Mouse (Mus musculus) natural killer cell, adult 2 months (primary cell): ENCODE results near the gene Tmeff2.

Experiments used
- DNase-seq, 2 experiments: peaks; one replicate each; pipeline ENCODE4 v3.0.0; 2022; ENCODE audit warnings: low spot score in 2 of 2

The Tmeff2 gene

DNA sequence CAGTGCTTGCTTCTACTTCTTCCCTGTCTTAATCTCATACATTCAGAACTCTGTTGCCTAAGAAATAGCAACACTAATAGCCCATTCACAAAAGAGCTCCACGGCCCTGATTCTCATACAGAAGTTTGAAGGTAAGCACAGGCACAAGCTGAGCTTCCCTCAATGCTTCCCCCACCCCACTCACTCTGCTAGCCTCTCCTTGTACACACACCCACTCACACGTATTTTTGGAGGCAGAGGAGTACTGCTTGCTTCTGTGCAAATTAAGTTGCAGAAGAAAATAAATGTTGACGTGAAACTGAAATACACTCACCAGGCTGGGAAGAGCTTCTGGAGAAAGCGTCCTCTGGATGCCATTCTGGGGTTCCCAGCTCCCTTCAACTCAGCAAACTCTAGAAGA is 80.1 kb downstream of the Tmeff2 start:
- DNase-seq: no peak

DNA sequence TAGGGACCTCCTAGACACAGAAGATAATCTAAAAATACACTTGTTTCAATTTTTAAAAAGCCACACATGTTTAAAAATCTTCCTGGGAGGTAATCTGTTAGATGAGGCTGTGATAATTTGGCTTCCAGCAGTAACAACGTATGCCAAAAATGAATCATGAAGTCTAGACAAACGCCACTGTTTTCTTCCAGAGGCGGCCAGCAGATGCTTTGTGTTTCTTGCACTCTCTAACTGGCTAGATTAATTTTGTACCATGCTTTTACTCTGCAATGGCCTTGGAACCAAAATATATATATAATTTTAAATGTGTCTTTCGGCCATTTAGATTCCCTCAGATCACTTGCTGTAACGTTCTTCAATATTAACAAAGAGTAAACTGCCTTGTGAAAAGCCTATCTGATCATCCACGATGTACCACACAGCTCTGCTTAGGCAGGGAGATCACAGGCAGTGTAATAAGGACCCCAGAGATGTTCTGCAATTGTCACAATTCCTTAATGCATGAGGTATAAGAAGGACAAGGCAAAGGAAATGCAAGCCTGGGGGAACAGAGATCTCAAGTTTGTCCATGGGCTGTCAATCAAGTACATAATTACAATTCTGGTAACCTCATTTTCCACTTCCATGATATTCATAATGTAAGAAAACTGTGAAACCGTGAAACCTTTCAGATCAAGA is 80.8 kb downstream of the Tmeff2 start:
- DNase-seq: no peak

DNA sequence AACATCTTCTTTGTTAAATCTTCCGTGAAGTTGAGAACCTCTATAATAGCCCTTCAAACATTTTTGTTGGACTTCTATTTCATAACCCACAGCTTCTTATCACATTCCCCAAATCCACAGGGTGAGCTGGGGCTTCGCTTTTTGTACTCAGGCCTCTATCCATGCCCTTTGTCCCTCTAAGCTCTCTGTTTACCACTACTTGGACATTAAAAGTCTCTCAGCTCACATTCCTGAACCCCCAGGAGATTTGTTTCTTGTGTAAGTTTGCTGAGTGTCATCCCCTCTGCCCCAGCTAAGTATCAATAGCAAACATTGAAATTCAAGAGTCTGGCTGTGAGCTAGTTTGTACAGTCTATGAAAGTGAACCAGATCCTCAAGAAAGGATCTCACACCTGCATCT is 90.2 kb downstream of the Tmeff2 start:
- no peak for DNase-seq

DNA sequence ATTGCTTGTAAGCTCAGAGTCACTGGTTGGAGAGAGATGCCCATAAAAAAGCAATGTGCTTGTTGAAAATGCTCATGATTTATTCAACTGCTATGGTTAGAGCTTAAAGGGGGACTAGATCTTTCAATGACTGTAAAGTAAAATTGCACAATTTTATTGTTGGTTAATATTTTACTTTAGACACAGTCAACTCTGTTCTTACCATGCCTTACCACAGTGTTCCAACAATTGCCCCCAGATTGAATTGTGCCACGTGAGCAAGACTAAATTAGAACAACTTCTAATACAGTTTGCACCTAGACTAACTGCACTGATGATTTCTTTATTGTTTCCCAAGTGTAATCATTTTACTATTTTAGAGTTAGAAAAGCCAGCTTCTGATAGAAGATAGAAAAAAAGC is 94.1 kb downstream of the Tmeff2 start:
- no peak for DNase-seq

DNA sequence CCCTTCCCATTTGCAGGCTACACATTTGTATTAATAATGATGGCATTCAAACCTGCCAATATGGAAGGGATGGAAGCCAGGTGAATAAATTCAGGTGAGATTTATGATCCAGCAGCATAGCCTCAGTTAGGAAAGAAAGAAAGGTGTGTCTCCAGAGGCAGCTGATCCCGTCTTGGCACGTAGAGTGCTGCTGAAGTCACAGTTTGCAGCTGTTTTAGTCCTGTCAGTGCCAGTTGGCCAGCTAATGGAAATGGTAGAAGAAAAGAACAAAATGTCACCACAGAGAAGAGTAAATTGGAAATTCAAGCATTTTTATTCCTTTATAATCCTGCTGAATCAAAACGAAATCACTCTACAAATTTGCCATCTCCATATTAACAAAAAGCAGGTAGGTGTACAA is 99.3 kb downstream of the Tmeff2 start:
- no peak for DNase-seq

DNA sequence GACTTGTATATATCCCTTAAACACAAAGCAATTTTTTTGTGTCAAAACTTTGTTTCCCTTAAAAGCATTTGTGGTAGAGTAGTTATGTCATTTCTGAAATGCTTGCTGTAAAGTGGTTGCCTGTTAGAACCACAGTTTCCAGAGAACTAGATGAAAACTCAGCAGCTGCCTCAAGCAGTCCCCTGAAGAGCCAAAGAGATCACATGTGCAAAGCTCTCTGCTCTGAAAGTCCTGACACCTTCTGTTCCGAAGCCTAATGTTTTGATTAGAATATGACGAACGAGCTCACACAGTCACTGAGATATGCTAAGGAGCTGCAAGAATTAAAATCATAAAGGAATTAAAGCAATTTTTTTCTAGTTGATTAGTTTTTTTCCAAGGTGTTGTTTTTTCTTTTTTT is 107.9 kb downstream of the Tmeff2 start:
- no peak for DNase-seq

DNA sequence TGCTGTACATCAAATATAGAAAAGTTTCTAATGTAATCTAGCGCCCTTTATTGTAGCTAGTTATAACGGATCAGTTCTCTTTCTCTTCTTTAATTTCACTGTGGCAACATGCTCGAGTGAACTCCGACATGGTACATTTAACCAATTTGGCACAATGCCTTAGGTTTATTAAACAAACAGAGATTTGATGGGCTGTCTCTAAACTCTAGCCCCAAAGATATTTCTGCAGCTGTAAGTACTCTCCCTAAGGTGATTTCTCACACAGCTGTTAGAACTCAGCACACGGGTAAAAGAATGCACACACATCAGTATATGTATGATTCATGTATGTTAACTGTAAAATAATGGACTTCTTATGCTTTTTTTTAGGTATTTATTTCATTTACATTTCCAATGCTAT is 139.8 kb downstream of the Tmeff2 start:
- no peak for DNase-seq

DNA sequence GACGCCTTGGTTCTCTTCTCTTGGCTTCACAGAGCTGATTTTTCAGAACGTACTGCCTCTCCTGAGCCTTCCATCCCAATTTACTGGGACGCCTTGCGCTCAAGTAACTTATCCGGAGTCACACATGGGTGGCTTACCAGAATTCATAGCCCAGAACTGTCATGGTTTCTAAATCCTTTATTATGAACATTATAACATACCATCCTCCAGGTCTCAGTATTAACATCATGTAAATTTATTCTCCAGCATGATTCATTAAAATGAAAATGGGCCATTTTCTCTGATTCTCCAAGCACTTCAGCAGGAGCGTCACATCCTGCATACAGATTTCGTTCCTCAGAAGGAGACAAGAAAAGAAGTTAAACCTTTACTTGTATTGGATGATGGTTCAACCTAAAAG is 144.4 kb downstream of the Tmeff2 start:
- no peak for DNase-seq

DNA sequence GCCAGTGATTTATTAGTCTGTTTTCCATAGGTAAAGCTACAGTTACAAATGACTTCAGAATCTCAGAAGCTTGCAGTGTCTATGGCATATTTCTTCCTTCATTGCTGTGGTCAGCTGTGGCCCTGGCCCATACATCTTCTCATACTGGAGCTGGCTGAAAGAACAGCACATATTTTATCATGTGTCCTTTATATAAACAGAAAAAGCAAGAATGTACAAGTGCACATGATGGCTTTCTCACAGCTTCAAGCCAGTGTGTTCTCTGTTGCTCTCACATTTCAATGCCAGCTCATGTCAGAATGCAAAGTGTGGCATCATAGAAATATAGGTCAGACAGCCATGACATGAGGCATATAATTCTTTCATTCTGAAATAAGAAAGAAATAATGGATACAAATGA is 164.1 kb downstream of the Tmeff2 start:
- no peak for DNase-seq

DNA sequence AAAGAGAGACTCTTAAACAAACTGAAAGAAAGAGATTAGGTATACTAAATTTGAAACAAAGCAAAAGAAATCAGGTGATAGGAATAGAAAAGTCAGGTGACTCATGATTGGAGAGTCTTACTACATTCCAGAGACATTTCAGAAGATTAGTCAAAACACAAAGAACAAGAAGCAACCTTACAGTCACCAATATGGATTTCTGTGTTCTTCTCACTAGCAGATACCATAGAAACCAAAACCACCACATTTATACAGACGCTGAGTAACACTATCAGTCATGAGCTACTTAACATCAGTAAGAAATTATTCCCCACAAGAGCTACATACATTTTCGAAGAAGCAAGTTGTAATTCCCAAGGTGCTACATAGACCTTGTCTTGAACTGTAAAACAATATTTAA is 165.2 kb downstream of the Tmeff2 start:
- DNase-seq: no peak

DNA sequence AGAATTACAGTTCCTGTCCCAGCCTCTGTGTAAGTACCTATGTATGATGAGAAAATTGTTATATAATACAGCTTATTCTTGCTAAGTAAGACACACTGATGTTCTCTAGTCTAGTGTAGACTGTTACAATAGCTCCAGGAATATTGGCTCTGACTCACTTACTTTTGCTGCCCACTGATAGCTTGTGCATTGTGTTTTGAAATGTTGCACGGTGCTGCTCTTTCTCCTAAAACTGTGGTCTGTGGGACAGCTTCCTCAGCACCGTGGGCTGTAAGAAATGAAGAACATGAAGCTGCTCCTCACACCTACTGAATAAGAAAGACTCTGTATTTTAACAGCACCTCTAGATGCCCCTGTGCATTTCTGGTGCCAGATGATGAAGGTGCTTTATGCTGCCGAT is 168.4 kb downstream of the Tmeff2 start:
- no peak for DNase-seq

DNA sequence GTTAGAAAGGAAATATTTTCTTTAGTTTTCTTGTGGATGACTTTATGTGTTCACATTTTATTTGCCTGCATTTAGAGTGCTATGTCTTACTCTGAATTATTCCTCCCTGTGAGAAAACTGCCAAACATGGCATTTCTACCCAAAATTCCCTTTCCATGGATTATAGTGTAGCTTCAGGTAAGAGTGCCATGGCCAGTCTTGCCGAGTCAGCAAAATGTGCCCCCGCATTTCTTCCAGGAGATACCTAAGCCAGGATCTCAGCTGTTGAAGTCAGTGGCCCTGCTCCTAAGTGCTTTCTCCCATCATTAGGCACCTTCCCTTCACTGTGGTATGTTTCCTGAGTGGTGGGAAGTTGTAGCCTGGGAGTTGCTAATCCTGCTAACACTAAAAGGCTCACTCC is 168.8 kb downstream of the Tmeff2 start:
- DNase-seq: no peak

DNA sequence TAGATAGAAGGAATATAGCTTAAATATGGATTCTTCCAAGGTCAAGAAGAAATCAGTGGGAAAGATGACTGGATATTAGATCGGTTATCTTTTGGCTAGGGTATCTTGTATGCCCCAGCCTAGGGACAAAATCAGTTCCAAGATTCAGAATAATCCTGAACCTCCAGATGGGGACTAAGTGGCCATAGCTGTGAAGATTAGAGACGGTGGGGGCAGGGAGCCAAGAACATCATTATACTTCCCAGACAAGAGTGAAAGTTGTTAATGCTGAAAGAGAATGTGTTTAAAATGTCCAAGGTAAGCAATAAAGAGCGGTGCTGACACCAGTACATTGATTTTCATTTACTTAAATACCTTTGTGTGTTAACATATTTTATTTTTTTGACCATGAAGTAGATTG is 173.6 kb downstream of the Tmeff2 start:
- DNase-seq: no peak

DNA sequence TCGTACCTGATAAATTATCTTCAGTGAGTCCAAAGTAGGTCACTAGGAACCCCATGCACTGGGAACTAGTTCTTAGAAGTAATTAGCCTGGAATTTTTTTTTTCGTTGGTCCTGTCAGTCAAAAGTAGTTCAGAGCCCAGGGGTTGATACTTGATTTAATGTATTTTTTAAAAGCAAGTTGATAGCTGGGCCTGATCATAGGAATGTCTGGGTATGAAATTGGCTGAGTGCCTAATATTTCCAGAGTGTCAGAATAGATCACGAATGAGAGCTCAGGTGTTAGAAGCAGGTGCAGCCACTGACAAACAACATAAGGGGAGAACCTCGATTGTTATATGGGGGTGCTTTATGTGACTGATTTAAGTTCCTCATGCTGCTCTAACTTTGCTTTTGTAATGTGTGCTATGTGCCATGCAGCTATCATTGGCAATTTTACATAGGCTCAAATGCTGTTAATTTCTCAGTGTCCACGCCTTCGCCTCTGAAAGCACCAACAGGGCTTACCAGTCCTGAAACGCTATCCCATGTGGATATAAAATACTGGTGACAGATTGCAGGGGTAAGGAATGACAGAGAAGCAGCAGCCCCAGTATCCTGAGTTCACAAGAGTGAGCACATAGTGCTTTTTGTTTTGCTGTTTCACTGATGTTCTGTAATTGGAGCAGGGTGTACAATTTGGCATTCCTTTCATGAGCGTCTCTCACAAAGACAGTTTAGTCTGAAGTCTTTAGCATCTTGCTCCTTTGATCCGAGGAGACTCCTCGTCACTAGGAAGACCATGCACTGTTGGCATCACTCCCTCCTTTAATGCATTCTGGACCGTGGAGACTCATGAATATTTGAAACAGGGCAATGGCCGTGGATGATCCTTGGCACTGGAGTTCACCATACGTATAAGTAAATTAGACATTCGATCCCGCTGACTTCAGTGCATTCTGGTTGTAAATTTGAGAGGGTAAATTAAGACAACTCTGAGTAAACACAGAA is 175.6 kb downstream of the Tmeff2 start:
- DNase-seq: no peak

DNA sequence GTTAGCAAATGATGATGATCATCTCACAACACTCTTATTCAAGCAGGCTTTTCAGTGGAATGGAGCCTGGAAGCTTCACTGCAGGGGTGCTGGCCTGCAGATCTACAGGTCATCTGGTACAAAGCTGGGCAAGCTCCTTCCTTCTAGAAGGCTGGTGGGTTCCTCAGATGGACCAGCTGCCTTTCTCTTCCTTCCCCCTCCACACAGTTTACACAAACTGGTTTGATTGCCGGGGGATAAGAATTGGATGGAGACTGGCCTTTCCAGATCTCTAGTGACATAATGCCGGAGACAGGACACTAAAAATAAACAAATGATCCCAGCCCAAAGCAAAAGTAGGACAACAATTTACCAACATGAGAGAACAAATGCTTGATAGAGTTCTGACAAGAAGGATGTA is 188.5 kb downstream of the Tmeff2 start:
- no peak for DNase-seq

DNA sequence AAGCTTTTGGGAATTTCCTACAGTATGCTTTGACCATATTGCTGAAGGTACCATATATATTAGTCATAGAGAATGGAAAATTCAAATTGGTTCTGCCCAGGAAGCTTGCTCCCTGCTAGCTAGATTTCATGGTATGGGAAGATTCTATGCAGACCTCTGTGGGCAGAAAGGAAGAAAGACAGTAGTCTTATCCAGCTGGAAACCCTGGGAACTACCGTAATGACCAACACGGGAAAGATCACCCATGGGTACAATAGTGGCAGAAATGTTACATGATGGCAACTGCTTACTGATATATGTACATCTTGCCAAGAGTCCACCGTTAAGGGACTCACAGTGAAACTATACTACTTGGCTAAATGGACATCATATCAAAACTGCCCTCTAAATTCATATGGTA is 189.4 kb downstream of the Tmeff2 start:
- no peak for DNase-seq

DNA sequence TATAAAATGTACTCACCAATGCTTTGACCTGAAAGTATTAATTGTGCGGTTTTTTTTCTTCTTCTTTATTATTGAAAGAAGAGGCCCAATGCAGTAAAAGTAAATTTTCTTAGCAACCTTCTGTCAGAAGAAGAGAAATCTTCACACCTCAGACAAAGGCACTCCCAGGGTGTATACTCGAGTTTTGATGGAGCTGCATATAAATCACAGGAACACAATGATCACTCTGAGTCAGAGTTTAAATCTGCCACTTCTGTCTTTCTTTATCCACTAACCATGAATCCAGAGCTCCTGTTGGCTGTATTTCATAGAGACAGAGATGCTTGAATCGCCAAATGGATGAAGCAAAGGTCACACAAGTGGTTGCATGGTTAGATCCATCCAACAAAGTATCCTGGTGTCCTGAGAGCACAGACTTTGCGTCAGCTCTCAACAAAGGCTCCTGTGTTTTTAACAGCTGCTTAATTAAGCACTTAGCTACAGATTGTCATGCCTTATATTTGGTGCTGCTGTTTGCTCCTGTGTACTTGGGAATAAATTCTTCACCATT is 189.8 kb downstream of the Tmeff2 start:
- DNase-seq: no peak

DNA sequence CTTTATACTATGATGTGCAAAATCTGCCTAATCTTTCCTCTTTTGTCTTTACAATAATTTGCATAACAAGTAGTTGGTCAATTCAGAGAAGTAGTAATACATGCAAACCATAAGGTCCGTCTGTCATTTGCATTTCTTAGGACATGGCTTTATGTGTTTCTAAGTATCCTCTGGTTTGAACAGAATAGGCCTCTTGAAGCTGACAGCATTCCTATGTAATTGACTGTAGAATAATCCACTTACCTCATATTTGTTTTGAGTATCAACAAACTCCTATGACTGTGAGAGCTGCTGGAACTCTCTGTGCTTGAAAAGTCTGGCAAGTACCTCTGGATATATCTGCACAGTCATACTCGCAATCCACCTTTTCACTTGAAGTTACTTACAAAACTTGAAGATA is 194.3 kb downstream of the Tmeff2 start:
- no peak for DNase-seq

DNA sequence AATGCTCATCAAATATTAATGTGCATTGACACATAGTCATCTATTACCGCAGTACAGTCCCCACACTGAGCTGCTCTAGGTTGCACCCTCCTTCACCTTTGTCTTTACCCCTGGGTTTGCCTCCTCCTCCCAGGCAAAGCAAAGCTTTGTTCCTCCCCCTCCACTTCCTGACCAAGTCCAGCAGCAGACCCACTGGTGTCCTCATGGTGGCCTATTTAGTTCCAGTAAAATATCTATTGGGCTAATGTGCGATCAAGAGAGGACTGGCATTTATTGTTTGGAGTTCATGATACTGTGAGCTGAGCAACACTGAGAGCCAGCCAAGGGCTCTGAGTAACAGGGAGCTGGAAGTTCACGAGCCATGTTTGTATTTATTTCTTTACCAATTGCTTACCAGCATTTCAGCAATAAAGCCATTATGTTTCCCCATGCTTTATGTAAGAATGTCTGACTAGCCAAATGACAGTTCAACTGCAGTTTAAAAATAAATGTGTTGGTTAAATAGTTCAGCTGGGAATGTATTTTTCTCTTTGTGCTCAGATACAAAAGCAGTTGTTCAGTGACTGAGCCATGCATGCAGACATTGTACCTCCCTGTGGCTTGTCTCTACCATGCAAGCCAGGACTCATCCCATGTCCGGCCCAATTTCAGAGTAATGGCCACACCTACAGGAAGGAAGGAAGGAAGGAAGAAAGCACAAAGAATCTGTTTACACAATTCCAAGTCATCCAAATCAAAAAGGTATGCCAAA is 196.6 kb downstream of the Tmeff2 start:
- DNase-seq: no peak

DNA sequence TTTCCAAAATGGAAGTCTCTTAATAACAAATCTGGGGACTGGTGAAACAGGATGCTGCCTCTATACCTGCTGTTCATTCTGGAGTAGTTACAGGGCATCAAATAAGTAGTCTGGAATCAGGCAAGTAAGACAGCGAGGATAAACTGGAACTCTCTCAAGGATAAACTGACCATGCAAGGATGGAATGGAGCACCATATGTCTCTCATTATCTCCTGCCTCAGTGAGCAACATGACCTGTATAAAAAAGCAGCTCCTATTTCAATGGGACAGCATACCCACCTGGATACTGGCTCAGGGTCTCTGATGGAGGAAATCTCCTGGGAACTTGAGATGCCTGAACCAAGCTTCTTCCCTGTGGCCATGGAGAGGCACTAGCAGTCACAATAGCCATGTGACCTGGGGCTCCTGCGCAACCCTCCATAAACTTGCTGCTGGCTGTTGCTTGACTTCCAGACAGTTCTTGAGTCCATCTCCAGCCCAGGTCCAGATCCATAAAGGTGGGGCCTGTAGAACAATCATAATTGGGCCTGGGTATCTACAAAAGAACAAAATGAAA is 200.7 kb downstream of the Tmeff2 start:
- no peak for DNase-seq

DNA sequence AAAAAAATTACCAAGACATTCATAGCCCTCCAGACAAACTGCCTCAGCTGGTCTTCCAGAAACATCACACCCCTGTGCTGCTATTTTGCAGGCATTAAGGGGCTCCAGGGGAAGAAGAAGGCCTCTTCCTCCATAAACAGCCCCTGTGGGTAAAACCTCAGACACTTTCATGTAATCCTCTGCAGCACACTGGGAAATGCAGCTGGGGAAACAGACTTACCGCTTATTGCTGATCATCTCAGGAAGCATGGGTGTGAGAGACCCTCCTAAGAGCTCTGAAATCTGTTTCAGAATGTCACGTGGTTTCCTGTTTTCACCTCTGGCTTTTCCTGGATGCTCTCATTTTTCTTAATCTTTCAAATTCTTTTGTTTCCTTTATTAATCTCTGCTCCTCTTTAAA is 204.3 kb downstream of the Tmeff2 start:
- no peak for DNase-seq

DNA sequence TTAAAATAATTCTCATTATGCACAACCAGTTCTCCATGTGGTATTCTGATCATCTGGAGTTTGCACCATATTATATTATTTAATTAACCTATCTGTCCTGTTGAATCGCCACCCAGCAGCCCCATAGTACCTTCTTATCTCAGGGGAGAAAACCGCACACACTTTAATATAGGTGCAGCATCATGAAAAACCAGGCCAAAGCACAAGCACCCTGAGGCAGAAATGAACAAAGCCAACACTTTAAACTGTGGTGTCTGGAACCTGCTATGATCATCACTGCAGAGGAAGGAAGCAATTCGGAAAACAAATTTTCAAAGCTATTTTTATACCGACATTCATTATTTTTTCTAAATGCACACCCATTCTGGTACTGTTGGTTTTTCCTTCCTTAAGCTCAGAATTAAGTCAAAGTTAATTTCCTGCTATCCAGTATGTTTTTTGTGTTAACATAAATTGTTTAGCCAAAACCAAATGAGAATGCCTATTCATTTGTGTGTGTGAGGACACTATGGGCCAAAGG is 206.0 kb downstream of the Tmeff2 start:
- no peak for DNase-seq
